Mouse (Mus musculus): ENCODE results near the gene Ak7.

Ak7 gene

DNA sequence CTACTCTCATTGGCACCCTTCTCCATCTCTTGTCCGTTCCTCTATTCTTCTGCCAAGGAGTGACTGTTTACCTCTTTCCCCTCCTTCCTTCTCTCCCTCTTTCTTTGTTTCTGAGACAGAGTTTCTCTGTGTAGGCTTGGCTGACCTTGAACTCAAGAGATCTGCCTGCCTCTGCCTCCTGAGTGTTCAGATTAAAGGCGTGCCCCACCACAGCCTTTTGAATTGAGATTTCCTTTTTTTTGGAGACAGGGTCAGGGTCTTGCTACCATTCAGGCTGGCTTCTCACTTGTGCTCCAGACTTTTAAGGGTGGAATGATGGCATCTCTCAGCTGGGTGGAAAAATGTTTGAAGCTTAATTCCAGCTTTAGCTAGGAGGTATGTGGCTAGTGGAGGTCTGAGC is 81.8 kb downstream of the Ak7 start:
- DNase-seq (ENCODE audit: low spot score in 2 of 2) = no peak

- DNase-seq (ENCODE audit: low spot score in 2 of 2) = no peak
Measured at GRCm38 (mm10) chr12:105789885-105790284, 84.1 kb downstream of the Ak7 start.

GRCm38 (mm10) chr12:105794896-105795295 is 89.1 kb downstream of the Ak7 start:
- DNase-seq (ENCODE audit: low spot score in 2 of 2) = no peak

- no peak for DNase-seq (ENCODE audit: low spot score in 2 of 2)
Measured at GRCm38 (mm10) chr12:105798001-105798400, 92.2 kb downstream of the Ak7 start.

- DNase-seq (ENCODE audit: low spot score in 2 of 2) = no peak
Measured at GRCm38 (mm10) chr12:105805790-105806189, 100.0 kb downstream of the Ak7 start.

DNA sequence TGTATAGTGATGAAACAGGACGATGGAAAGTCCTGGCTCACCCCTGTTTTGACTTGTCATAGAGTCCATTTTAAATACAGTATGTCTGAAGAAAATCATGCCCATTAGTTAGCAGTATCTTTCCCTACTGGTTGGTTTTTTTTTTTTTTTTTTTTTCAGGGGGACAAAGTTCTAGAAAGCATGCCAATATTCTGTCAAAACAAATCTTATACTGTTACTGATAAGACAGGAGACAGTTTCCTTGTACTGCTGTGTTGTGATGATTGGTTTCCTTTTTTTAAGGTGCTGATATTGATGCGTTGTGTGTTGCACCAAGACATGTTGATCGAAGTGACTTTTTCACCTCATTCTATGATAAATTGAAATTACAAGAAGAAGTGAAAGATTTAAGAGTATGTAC is 100.4 kb downstream of the Ak7 start:
- no peak for DNase-seq (ENCODE audit: low spot score in 2 of 2)

- no peak for DNase-seq (ENCODE audit: low spot score in 2 of 2)
Measured at GRCm38 (mm10) chr12:105807416-105807815, 101.6 kb downstream of the Ak7 start.

GRCm38 (mm10) chr12:105808945-105809344 is 103.2 kb downstream of the Ak7 start:
- no peak for DNase-seq (ENCODE audit: low spot score in 2 of 2)

DNA sequence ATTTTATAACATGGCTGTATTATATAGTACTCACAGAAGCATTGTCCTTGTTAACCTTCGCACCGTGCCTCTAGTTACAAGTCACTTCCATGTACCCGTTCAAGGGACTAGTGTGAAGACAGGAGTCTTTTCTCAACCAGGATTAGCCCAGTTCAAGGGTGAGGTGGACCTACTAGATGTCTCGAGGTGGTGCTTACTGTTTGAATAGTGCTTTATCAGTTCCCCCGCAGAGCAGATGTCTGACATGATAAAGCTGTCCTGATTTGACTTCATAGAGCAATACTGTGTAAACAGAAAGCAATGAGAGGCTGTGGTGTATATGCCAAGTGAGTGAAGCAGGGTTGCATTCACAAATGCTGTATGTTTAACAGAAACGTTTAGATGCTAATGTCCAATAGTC is 104.8 kb downstream of the Ak7 start:
- DNase-seq (ENCODE audit: low spot score in 2 of 2) = no peak

- DNase-seq (ENCODE audit: low spot score in 2 of 2) = no peak
Measured at GRCm38 (mm10) chr12:105813957-105814356, 108.2 kb downstream of the Ak7 start.

DNA sequence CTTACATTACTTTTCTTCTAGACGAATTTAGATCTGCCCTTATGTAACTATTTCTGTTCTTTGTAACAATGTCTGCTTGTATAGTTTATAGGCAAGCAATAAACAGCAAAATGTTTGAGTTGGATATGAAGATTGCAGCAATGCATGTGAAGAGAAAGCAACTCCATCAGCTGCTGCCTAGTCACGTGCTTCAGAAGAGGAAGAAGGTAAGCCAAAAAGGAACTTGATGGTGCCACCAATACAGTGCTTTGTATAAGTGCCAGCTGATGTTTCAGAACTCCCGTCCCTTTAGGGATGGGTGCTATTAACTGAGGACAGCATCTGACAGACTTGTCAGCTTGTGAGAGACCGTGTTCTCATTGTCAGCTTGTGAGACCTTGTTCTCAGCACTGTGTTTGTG is 117.7 kb downstream of the Ak7 start:
- DNase-seq (ENCODE audit: low spot score in 2 of 2) = no peak

DNA sequence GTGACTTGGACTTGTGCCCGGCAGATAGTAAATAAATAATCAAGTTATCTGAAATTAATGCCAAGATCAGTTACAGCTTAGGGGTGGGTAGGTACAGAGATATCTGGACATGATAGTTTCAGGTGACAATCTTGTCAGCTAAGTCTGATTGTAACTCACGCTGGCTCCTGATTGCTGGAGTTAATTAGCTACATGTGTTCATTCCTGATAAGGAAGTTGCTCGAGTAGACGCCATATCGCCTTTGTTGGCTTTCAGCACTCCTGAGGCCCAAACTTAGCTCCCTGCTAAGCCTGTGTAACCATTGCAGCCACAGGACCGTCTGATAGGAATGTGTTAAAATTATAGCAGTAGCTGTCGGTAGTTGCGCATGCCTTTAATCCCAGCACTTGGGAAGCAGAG is 119.0 kb downstream of the Ak7 start:
- DNase-seq (ENCODE audit: low spot score in 2 of 2) = no peak

DNA sequence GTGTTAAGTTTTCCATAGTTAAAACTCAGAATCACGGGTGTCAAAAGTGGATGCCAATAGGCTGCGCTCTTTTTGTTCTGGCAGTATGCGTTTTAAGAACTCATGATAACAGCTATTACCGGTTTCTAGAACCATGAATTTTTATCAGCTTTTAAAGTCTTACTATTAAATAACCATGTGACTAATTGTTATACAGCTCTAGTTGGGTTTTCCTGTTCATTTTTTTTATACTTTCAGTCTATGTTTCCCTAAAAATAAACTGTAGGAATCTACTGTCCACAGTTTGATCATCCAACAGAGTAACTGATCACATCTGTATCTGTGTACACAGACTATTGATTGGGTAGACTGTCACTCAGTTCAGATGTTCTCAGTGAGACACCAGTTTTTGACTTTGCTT is 119.5 kb downstream of the Ak7 start:
- no peak for DNase-seq (ENCODE audit: low spot score in 2 of 2)
